Mouse (Mus musculus) fat pad, adult 2 months (tissue): ENCODE data around the gene Cts3.
"Not testable (repeated sequence)": the region's sequence is repeated elsewhere in the genome, so short reads cannot be mapped to it uniquely, and the experiment has no call there.

Experiments
- DNase-seq: peaks from one replicate; pipeline ENCODE4 v3.0.0-alpha.2; 2011; ENCODE audit warnings: low read depth, low spot score; ENCODE audit errors: extremely low read depth

The Cts3 gene

DNA sequence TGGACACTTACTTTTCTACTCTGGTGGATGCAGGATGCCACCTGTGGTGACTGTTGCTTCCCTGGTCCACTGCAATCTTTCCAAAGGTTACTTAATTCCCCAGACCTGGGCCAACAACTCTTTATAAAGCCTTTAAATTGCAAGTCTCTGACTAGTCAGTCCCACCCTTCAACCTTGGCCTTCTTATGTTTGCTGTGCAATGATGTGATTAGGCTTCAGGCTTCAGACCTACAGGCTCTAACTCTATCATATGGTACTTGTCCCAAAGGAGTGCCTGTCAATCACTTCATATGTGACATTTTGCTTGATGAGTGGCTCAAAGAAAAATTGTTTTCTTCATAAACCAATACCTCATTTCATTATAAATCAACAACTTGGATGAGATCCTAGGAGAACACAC, at the start of gene Cts3:
Gene Cts3, minus strand, starts transcription at position 101 of the 400 bp plus-strand sequence.
- no peak for DNase-seq

- not testable (repeated sequence) for DNase-seq
Observed at GRCm38 (mm10) chr13:61568074-61568473, 1.9 kb downstream of the Cts3 start, which contains the start of gene Gm49352. Gene Gm49352 (minus strand): TSS chr13:61568174.

GRCm38 (mm10) chr13:61541631-61542030, 28.3 kb downstream of the Cts3 start, which contains the start of gene Ctsm:
Gene Ctsm (minus strand): TSS chr13:61541839.
- DNase-seq: no peak
